Mouse (Mus musculus): ENCODE results near the gene Fgfr2. TPM values are rescaled to one million over a fixed set of nuclear protein-coding genes. Genes with fewer than 3 reads are reported as not detected.

Gene Fgfr2
- total RNA-seq, 1 experiment, result 37.5 TPM

DNA sequence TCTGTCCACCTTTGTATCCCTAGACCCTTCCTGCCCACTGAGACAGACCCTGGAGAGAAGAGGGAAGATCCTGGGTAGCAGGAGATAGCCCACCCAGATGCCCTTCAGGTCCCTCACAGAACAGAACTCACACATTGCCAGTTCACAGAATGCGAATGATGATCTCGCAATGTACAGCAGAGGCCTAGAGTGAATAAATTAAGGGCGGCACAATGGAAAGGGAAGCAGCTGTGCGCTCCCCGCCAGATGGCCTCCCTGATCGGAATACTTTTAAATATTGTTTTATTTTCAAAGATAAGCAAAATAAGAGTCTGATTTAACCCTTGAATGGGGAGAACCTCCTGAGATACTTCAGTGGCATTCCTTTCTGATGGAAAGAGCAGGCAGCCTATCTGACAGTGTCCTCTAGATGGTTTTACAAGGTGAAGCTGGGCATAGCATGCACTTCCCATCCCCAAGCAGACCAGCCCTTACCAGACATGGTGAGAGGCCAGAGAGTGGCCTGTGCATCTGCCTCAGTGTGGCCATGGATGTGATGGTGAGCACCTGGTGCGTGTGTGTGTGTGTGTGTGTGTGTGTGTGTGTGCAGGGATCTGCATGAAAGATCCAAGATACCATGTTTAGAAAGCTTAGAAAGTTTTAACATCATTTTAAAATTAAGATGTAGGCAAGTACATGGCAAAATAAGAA, 839.0 kb downstream of the Fgfr2 start:
- Histone ChIP-seq H3K36me3 (ENCODE audit: control insufficient read depth, insufficient read depth, low read length, poor library complexity, severe bottlenecking) (no peaks in the 10 kb centered on the region), H3K9me3 (ENCODE audit: control insufficient read depth, insufficient read depth, low read depth, low read length) (no peaks in the 10 kb centered on the region), H3K4me1 (ENCODE audit: control insufficient read depth in 2 of 2, insufficient read depth in 2 of 2, low read length in 2 of 2, poor library complexity in 1 of 2) (peaks cover 0 to 7% of the 10 kb centered on the region in 2 experiments; a peak in 1 of 4 replicates), H3K9ac (ENCODE audit: insufficient read depth, low read depth, low read length, poor library complexity, severe bottlenecking) (no peak overlapping the region), H3K27ac (ENCODE audit: insufficient read depth, low read depth, low read length, poor library complexity, severe bottlenecking) (no peak overlapping the region), H3K4me3 (ENCODE audit: insufficient read depth in 1 of 2, low read depth in 1 of 2, low read length in 2 of 2, poor library complexity in 1 of 2, severe bottlenecking in 1 of 2) (no peak overlapping the region)
- in situ Hi-C loops (cut with MboI; ENCODE audit: low sequenced_read_pairs in 2 of 2, unreplicated experiment in 2 of 2), result no loop called here
- no peak for DNase-seq (ENCODE audit: low read depth, low spot score)
- TF ChIP-seq ZNF384 (IDR thresholded peaks at IDR 0.05; ENCODE audit: low read depth, low read length) (no peak), MAFK (IDR thresholded peaks at IDR 0.05; ENCODE audit: insufficient read depth, low read depth, low read length) (no peak), CHD2 (IDR thresholded peaks at IDR 0.05; ENCODE audit: low read depth, low read length) (no peak), HCFC1 (IDR thresholded peaks at IDR 0.05; ENCODE audit: borderline replicate concordance, insufficient read depth, low read length) (no peak), ZC3H11A (IDR thresholded peaks at IDR 0.05; ENCODE audit: borderline replicate concordance, low read depth, low read length) (no peak)

DNA sequence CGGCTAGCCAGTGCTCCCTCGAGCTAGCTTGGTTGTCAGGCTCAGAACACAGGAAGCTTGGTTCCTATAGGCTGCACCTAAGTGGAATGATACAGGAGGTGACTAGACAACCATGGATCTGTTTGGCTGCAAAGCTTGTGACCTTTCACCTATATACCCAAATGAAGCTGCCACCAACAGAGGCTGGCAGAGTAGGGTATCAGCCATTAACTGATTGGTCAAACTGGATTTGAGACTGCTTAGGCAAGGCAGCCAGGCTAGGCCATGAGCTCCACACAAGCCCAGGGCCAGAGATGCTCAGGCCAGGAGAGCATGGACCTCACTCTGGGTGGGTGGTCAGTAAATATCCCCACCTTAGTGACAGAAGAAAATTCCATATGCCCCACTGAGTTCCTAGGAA, 840.6 kb downstream of the Fgfr2 start:
- DNase-seq (ENCODE audit: low read depth, low spot score), result no peak
- H3K4me1 ChIP-seq (ENCODE audit: control insufficient read depth in 2 of 2, insufficient read depth in 2 of 2, low read length in 2 of 2, poor library complexity in 1 of 2), result peaks cover 0 to 4% of the 10 kb centered on the region in 2 experiments; a peak in 1 of 4 replicates

DNA sequence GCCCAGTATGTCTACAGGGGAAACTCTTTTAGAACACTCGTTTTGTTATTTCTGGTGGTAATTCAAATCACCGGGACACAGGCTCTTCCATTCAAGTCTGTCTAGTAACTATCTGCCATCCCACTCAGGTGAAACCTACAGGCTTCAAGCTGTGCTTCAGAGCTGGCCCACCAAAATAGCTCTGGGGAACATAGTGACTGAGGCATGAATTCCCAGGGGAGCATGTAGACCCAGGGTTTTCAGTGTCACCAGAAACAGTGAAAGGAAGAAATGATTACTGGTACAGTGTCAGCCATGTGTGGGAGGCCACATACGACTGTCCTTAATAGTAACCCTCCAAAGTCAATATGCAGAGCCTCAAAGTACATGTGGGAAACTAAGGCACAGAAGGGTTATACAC, 841.0 kb downstream of the Fgfr2 start:
- H3K9me3 ChIP-seq (ENCODE audit: control insufficient read depth, insufficient read depth, low read depth, low read length), result no peaks in the 10 kb centered on the region
- no peak overlapping the region for H3K27ac ChIP-seq (ENCODE audit: insufficient read depth, low read depth, low read length, poor library complexity, severe bottlenecking)
- TF ChIP-seq CHD2 (IDR thresholded peaks at IDR 0.05; ENCODE audit: low read depth, low read length) (no peak), HCFC1 (IDR thresholded peaks at IDR 0.05; ENCODE audit: borderline replicate concordance, insufficient read depth, low read length) (no peak), ZC3H11A (IDR thresholded peaks at IDR 0.05; ENCODE audit: borderline replicate concordance, low read depth, low read length) (no peak), MAFK (IDR thresholded peaks at IDR 0.05; ENCODE audit: insufficient read depth, low read depth, low read length) (no peak), ZNF384 (IDR thresholded peaks at IDR 0.05; ENCODE audit: low read depth, low read length) (no peak)
- H3K4me3 ChIP-seq (ENCODE audit: insufficient read depth in 1 of 2, low read depth in 1 of 2, low read length in 2 of 2, poor library complexity in 1 of 2, severe bottlenecking in 1 of 2), result no peak overlapping the region
- H3K36me3 ChIP-seq (ENCODE audit: control insufficient read depth, insufficient read depth, low read length, poor library complexity, severe bottlenecking), result no peaks in the 10 kb centered on the region
- no peak overlapping the region for H3K9ac ChIP-seq (ENCODE audit: insufficient read depth, low read depth, low read length, poor library complexity, severe bottlenecking)
- in situ Hi-C loops (cut with MboI; ENCODE audit: low sequenced_read_pairs in 2 of 2, unreplicated experiment in 2 of 2), result no loop called here
- H3K4me1 ChIP-seq (ENCODE audit: control insufficient read depth in 2 of 2, insufficient read depth in 2 of 2, low read length in 2 of 2, poor library complexity in 1 of 2), result peaks cover 0 to 2% of the 10 kb centered on the region in 2 experiments; a peak in 1 of 4 replicates
- DNase-seq (ENCODE audit: low read depth, low spot score), result no peak

More for the DNA sequence above, 840.6 kb downstream of the Fgfr2 start:
- no peaks in the 10 kb centered on the region for H3K9me3 ChIP-seq (ENCODE audit: control insufficient read depth, insufficient read depth, low read depth, low read length)
- no peak for TF ChIP-seq HCFC1 (IDR thresholded peaks at IDR 0.05; ENCODE audit: borderline replicate concordance, insufficient read depth, low read length)
- TF ChIP-seq ZC3H11A (IDR thresholded peaks at IDR 0.05; ENCODE audit: borderline replicate concordance, low read depth, low read length), result no peak
- no peak for TF ChIP-seq CHD2 (IDR thresholded peaks at IDR 0.05; ENCODE audit: low read depth, low read length)
- TF ChIP-seq MAFK (IDR thresholded peaks at IDR 0.05; ENCODE audit: insufficient read depth, low read depth, low read length), result no peak
- no peak for TF ChIP-seq ZNF384 (IDR thresholded peaks at IDR 0.05; ENCODE audit: low read depth, low read length)
- in situ Hi-C loops (cut with MboI; ENCODE audit: low sequenced_read_pairs in 2 of 2, unreplicated experiment in 2 of 2), result no loop called here
- H3K36me3 ChIP-seq (ENCODE audit: control insufficient read depth, insufficient read depth, low read length, poor library complexity, severe bottlenecking), result no peaks in the 10 kb centered on the region
- H3K9ac ChIP-seq (ENCODE audit: insufficient read depth, low read depth, low read length, poor library complexity, severe bottlenecking), result no peak overlapping the region
- H3K27ac ChIP-seq (ENCODE audit: insufficient read depth, low read depth, low read length, poor library complexity, severe bottlenecking), result no peak overlapping the region
- H3K4me3 ChIP-seq (ENCODE audit: insufficient read depth in 1 of 2, low read depth in 1 of 2, low read length in 2 of 2, poor library complexity in 1 of 2, severe bottlenecking in 1 of 2), result no peak overlapping the region

DNA sequence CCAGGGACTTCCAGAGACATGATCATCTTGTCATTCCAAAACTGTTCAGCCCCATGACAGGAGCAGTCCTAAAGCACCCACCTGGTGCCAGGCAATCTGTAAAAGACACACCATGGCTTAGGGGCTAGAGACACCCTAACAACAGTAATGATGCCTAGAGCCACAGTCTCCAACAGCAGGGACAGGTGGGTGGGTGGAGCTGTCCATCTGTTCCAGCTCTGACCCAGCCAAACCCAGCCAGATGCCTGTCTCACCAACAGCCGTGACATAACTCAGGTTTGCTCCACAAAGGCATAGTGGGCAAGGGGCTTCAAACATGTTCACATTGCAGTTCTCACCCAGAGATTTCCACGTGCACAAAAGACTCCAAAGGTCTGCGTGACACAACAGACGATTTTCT, 841.4 kb downstream of the Fgfr2 start:
- H3K4me3 ChIP-seq (ENCODE audit: insufficient read depth in 1 of 2, low read depth in 1 of 2, low read length in 2 of 2, poor library complexity in 1 of 2, severe bottlenecking in 1 of 2), result no peak overlapping the region

More for the DNA sequence above, 841.4 kb downstream of the Fgfr2 start:
- H3K4me1 ChIP-seq (ENCODE audit: control insufficient read depth in 2 of 2, insufficient read depth in 2 of 2, low read length in 2 of 2, poor library complexity in 1 of 2), result no peaks in the 10 kb centered on the region; a peak in 1 of 4 replicates
- H3K9ac ChIP-seq (ENCODE audit: insufficient read depth, low read depth, low read length, poor library complexity, severe bottlenecking), result no peak overlapping the region
- no peak for TF ChIP-seq CHD2 (IDR thresholded peaks at IDR 0.05; ENCODE audit: low read depth, low read length)
- no peak for TF ChIP-seq ZC3H11A (IDR thresholded peaks at IDR 0.05; ENCODE audit: borderline replicate concordance, low read depth, low read length)
- no peak for TF ChIP-seq MAFK (IDR thresholded peaks at IDR 0.05; ENCODE audit: insufficient read depth, low read depth, low read length)
- TF ChIP-seq ZNF384 (IDR thresholded peaks at IDR 0.05; ENCODE audit: low read depth, low read length), result no peak
- no peak for TF ChIP-seq HCFC1 (IDR thresholded peaks at IDR 0.05; ENCODE audit: borderline replicate concordance, insufficient read depth, low read length)
- H3K27ac ChIP-seq (ENCODE audit: insufficient read depth, low read depth, low read length, poor library complexity, severe bottlenecking), result no peak overlapping the region
- no peak for DNase-seq (ENCODE audit: low read depth, low spot score)
- no peaks in the 10 kb centered on the region for H3K36me3 ChIP-seq (ENCODE audit: control insufficient read depth, insufficient read depth, low read length, poor library complexity, severe bottlenecking)
- in situ Hi-C loops (cut with MboI; ENCODE audit: low sequenced_read_pairs in 2 of 2, unreplicated experiment in 2 of 2), result no loop called here
- H3K9me3 ChIP-seq (ENCODE audit: control insufficient read depth, insufficient read depth, low read depth, low read length), result no peaks in the 10 kb centered on the region
